Mouse (Mus musculus) lung, adult 2 months (tissue): ENCODE measurements at regions not wholly inside any gene's neighbourhood (a gene's known extent, or its start where the extent isn't known, plus 50 kb on each side); places are given as distances from the start of the nearest gene placed in this dataset.

Source experiments
- CTCF ChIP-seq: fragments of 200-500 bp; IDR thresholded peaks from 2 replicates; pipeline ENCODE4 v1.5.1; 2011; ENCODE audit warnings: mild to moderate bottlenecking, low read length, control low read depth; ENCODE audit not compliant: insufficient read depth
- POLR2A ChIP-seq: fragments of 200-500 bp; IDR thresholded peaks from 2 replicates; pipeline ENCODE4 v1.6.1; 2011; ENCODE audit warnings: low read depth, mild to moderate bottlenecking, control low read depth, low read length, borderline replicate concordance; ENCODE audit errors: extremely low read depth

DNA sequence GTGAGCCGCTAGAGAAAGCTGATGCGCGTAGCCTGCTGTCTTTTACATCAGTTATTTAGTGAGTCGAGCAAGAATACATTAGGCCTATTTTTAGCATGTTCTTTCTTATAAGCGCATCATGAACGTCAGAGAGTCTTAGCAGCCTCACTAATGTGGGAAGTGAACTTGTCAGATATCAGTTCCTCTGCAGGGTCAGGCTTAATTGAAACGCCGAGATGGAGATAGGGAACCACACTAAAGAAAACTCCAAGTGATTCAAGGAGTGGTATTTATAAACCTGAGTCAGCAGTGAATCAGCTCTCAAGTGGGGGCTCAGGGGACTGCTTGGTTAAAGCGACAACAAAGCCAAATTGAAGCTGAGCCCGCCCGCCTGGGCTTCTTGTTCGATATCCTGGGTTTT is 75.7 kb upstream of the Zc3h12c start:
- TF ChIP-seq CTCF (no peak), POLR2A (no peak)
